Mouse (Mus musculus) liver, embryonic 14.5 days (tissue): ENCODE measurements around the gene Hspa1a.

ENCODE experiments used
- CTCF ChIP-seq: IDR thresholded peaks from 2 replicates; pipeline ENCODE4 v1.5.1; 2016; ENCODE audit warnings: antibody characterized with exemption, low read depth, control low read depth
- EP300 ChIP-seq: IDR thresholded peaks from 2 replicates; pipeline ENCODE4 v1.6.1; 2016; ENCODE audit warnings: antibody characterized with exemption, low read depth

DNA sequence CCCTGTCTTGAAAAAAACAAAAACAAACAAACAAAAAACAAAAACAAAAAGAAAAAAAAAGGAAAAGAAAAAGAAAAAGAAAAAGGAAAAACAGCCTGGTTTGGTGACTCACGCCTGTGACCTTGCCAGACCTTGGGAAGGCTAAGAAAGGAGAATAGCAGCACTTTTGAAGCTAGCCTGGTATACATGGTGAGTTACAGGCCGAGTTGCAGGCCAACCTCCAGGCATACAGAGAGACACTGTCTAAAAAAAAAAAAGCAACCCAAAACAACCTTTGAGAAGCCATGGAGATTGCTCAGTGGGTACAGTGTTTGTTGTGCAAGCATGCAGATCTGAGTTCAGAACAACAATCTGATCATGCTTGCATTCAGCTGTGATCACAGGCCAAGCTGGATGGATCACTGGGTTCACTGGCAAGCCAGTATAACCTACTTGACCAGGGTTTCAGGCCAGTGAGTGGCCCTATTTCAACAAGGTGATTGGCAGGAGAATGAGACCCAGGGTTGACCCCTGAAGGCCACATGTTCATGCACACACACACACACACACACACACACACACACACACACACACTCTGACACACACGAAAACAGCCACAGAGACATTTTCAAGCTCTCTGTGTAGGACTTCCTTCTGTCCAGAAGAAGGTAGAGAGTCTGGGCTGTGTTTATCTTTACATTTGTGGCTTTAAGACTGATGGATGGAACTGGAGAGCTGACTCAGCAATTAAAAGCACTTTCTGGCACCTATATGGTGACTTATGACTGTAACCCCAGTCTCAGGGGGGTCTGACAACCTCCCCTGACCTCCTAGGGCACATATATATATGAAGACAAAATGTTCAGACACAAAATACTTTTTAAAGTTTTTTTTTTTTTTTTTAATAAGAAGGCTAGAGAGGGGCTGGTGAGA, 3.9 kb upstream of the Hspa1a start:
- no peak for TF ChIP-seq CTCF
- no peak for TF ChIP-seq EP300
